Mouse (Mus musculus) olfactory bulb, adult 2 months (tissue): ENCODE measurements at regions not wholly inside any gene's neighbourhood (a gene's known extent, or its start where the extent isn't known, plus 50 kb on each side); places are given as distances from the start of the nearest gene placed in this dataset.

Source experiments
- H3K27ac ChIP-seq: fragments of 200-500 bp; 2 replicates; pipeline ENCODE4 v1.5.1; 2012; ENCODE audit warnings: low read depth, low read length; ENCODE audit not compliant: insufficient read depth
- H3K4me1 ChIP-seq: fragments of 200-500 bp; 2 replicates; pipeline ENCODE4 v1.6.1; 2012; ENCODE audit warnings: low read length; ENCODE audit not compliant: control insufficient read depth, insufficient read depth
- H3K4me3 ChIP-seq: fragments of 200-500 bp; 2 replicates; pipeline ENCODE4 v1.5.1; 2012; ENCODE audit warnings: mild to moderate bottlenecking, low read depth, low read length, moderate library complexity; ENCODE audit not compliant: insufficient read depth
- CTCF ChIP-seq: fragments of 200-500 bp; IDR thresholded peaks from 2 replicates; pipeline ENCODE4 v1.5.1; 2012; ENCODE audit warnings: low read depth, mild to moderate bottlenecking, low read length, moderate library complexity; ENCODE audit not compliant: insufficient read depth
- POLR2A ChIP-seq: fragments of 200-500 bp; IDR thresholded peaks from 2 replicates; pipeline ENCODE4 v1.6.1; 2012; ENCODE audit warnings: mild to moderate bottlenecking, low read depth, low read length, moderate library complexity; ENCODE audit not compliant: insufficient read depth
- WGBS: fragments of 180-500 bp; shearing (Covaris S2); methylation state at CpG from one replicate; pipeline ENCODE4 v1.1.7; 2018; 5-methylcytosine and 5-hydroxymethylcytosine counted together

DNA sequence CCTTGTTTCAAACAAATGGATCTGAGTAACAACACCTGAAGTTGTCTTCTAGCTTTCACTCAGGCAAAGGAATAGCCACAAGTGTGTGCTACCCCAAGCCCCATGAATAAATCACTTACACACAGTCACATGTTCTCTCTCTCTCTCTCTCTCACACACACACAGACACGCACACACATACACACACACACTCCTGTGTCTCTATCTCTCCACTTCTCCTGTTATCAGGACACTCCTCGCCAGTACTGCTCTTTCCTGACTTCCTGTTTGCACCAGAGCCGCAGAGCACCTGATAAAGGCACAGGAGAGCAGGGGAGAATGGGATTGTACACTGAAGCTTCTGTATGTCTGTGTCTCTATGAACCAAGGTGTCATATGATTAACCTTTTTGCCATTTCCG is 501.5 kb downstream of the Etnk1 start:
- TF ChIP-seq CTCF (no peak), POLR2A (no peak)
- WGBS = 95% methylated on average over 4 of the region's 4 CpGs
- Histone ChIP-seq H3K4me3 (no peak overlapping the region), H3K27ac (no peak overlapping the region), H3K4me1 (no peaks in the 10 kb centered on the region)

DNA sequence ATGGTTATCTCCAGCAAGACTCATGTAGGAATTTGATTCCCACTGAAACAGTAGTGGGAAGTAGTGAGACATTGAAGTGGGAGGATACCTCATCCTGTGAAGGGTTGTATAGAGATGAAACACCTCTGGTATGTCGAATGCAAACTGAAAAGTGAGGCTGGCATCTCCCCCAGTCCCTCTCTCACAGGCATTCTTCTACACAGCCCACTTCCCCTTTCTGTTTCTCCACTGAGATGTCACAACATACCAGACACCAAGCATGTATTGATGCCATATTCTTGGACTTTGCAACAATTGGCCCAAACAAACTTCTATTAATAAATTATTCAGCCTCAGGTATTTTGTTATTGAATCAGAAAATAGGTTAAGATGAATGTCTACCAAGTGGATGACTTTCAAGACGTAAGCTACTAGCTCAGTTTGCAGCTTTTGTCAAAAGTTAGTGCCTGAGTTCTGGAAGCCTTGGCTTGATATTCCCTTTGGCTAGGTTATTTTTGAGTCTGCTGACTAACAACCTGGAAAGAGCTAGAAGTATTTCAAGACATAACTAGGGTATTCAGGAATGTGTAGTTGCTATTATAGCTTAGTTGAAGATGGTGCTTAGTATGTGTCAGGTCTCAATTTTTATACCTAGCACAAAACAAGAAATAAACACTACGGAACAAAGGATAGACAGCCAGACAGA is 502.6 kb downstream of the Etnk1 start:
- Histone ChIP-seq H3K27ac (no peak overlapping the region), H3K4me3 (no peak overlapping the region), H3K4me1 (no peaks in the 10 kb centered on the region)
- 81% methylated on average over 3 of the region's 3 CpGs for WGBS
- TF ChIP-seq CTCF = no peak
- TF ChIP-seq POLR2A = no peak

DNA sequence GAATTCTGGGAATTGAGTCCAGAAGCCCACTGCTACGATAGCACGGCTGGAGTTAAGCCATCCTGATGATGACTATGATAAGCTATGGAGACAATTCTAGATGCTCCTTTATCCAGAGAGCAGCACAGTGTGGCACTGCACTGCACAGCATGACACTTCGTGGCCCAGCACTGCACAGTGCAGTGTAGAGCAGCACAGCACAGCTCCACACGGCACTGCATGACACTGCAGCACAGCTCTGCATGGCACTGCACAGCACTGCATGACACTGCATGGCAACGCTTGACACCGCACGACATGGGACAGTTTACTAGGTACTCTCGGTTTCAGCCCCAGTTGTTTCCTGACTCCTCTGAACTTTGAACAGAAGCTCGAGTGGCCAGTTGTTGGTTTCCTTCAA is 523.1 kb downstream of the Etnk1 start:
- TF ChIP-seq CTCF (no peak), POLR2A (no peak)
- WGBS = 92% methylated on average over 9 of the region's 9 CpGs
- H3K4me1 ChIP-seq = no peaks in the 10 kb centered on the region
- H3K27ac ChIP-seq = no peak overlapping the region
- no peak overlapping the region for H3K4me3 ChIP-seq

DNA sequence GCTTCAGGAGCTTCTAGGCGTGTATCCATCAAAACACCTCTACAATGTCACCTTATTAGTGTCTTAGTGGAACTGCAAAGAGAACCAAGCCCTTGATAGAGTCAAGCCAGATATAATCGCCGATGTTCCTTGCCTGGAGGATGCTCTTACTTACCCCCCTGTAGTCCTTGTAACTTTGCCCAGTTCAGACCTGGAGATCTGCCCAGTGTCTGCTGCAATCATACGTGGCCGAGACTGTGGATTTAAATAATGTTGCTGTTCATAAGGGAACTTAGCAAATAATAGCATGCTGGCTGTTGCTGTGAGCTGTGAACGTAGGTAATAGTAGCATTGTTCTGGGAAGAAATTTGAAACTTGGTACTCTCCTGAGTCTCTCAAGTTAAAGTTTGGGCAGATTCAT is 523.8 kb downstream of the Etnk1 start:
- no peak overlapping the region for H3K27ac ChIP-seq
- 38% methylated on average over 6 of the region's 6 CpGs for WGBS
- TF ChIP-seq CTCF (no peak), POLR2A (no peak)

DNA sequence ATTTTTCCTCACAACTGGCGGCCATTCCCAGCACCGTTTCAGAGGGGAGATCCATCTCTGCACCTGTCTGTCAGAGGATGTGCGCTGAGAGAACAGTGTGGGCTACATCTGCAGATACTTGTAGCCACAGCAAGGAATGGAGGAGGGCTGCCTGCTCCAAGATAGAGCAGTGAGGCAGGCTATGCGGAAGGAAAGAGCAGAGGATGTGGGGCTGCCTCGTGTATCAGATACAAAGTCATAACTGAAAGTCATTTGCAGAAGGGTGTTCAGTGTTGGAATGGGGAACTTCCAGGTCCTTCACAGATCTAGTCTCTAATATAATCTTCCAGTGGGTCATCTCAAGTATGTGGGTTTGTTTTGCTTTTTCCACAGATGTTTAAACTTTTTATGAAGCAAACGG is 531.0 kb downstream of the Etnk1 start:
- no peaks in the 10 kb centered on the region for H3K4me1 ChIP-seq
- WGBS = 71% methylated on average over 6 of the region's 6 CpGs

More for the DNA sequence above, 523.8 kb downstream of the Etnk1 start:
- Histone ChIP-seq H3K4me1 (no peaks in the 10 kb centered on the region), H3K4me3 (no peak overlapping the region)

DNA sequence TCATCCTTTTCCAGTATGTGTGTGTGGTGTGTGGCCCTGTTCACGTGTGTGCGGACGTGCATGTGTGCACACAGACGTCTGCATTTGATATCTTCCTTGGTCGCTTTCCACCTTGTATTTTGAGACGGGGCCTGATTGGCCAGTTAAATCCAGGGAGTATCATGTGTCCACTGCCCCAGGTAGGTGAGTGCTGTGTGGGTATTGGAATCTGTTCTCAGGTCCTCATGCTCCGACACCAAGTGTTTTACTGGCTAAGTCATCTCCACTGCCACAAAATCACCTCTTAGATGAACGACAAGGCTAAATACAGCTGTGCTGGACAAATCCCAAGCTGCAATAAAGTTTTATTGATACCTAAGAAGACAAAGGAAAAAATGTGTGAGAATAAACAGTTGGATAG is 537.0 kb downstream of the Etnk1 start:
- no peak for TF ChIP-seq POLR2A
- TF ChIP-seq CTCF = no peak
- WGBS = 93% methylated on average over 8 of the region's 8 CpGs
- no peaks in the 10 kb centered on the region for H3K4me1 ChIP-seq
- H3K4me3 ChIP-seq = no peak overlapping the region
- H3K27ac ChIP-seq = no peak overlapping the region

More for the DNA sequence above, 531.0 kb downstream of the Etnk1 start:
- no peak overlapping the region for H3K4me3 ChIP-seq
- H3K27ac ChIP-seq = no peak overlapping the region
- TF ChIP-seq CTCF (no peak), POLR2A (no peak)

DNA sequence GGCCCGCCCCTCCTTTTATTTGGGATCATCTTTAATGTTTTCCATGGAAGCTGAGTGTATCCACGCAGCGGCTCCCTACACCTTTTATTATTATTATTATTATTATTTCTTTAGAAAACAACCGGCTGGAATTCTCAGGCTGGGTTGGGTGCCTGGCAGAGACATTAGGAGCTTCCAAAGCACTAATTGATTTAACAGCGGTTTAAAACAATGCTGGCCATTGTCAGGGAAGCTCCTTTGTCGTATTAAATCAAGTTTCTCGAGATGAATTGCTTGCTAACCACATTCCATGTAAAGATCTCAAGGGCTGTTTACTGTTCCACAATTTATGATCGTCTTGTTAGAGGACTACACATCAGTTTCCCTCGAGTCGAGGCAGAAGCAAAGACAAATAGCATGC is 539.4 kb downstream of the Etnk1 start:
- H3K4me3 ChIP-seq = no peak overlapping the region
- no peaks in the 10 kb centered on the region for H3K4me1 ChIP-seq
- no peak for TF ChIP-seq POLR2A
- no peak for TF ChIP-seq CTCF
- WGBS = 62% methylated on average over 10 of the region's 10 CpGs
- H3K27ac ChIP-seq = no peak overlapping the region

DNA sequence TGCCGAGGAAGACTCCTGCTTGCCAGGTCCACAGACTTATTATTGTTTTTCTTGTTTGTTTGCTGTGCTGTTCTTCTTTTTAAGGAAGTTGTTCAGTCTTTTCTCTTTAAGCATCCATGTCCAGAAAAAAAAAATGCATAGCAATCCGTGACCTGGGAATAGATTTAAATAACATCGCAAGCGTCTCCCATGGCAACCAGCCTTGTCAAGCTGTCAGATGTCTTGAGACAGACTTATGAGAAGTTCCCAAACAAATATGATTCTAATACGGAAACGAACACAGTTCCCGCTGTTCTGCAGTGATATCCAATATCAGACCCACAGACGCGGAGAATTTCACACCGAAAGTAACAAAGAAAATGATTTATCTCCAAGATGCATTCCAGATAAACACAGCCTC is 547.4 kb downstream of the Etnk1 start:
- no peak for TF ChIP-seq POLR2A
- no peak for TF ChIP-seq CTCF
- WGBS = 82% methylated on average over 10 of the region's 10 CpGs
- Histone ChIP-seq H3K27ac (no peak overlapping the region), H3K4me1 (0 out of 2 replicates have a peak, but pooled peaks cover 2% of the 10 kb centered on the region), H3K4me3 (no peak overlapping the region)

DNA sequence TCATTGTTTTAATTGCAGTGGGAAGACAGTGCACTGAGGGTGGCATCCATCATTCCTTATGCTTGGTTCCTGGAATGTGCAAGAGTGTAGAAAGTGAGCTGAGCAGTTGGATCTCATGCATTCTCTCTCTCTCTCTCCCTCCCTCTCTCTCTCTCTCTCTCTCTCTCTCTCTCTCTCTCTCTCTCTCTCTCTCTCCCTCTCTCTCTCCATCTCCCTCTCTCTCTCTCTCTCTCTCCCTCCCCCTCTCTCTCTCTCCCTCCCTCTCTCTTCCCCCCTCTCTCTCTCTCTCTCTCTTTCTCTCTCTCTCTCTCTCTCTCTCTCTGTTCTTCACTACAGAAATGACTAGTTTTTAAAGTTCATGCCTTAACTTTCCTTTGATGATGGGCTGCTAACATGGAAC is 583.1 kb downstream of the Etnk1 start:
- Histone ChIP-seq H3K4me3 (no peak overlapping the region), H3K4me1 (no peaks in the 10 kb centered on the region), H3K27ac (no peak overlapping the region)
- TF ChIP-seq CTCF = no peak
- no peak for TF ChIP-seq POLR2A
